Mouse (Mus musculus) stomach, embryonic 16.5 days (tissue): ENCODE data around the gene Strip2. TPM values are rescaled to one million over a fixed set of nuclear protein-coding genes. Genes with fewer than 3 reads are reported as not detected.

ENCODE experiments used
- ATAC-seq: fragments of 200-750 bp; cut with Nextera tagmentation; 2 replicates; pipeline ENCODE4 v1.8.0; 2017; ENCODE audit warnings: moderate number of reproducible peaks, moderate TSS enrichment; ENCODE audit not compliant: insufficient read depth, low FRiP score
- H3K27ac ChIP-seq: fragments of 300-500 bp; sonication (generic); 2 replicates; pipeline ENCODE4 v1.5.1; 2014; ENCODE audit warnings: low read length
- H3K27me3 ChIP-seq: fragments of 300-500 bp; sonication (generic); 2 replicates; pipeline ENCODE4 v1.6.1; 2014; ENCODE audit warnings: low read length, control low read depth, mixed read lengths; ENCODE audit not compliant: control insufficient read depth, insufficient read depth
- H3K36me3 ChIP-seq: fragments of 300-500 bp; sonication (generic); 2 replicates; pipeline ENCODE4 v1.6.1; 2014; ENCODE audit warnings: low read length; ENCODE audit not compliant: control insufficient read depth, insufficient read depth
- H3K4me1 ChIP-seq: fragments of 300-500 bp; sonication (generic); 2 replicates; pipeline ENCODE4 v1.6.1; 2014; ENCODE audit warnings: low read length, control low read depth, mixed read lengths; ENCODE audit not compliant: control insufficient read depth, insufficient read depth
- H3K4me2 ChIP-seq: fragments of 300-500 bp; sonication (generic); 2 replicates; pipeline ENCODE4 v1.6.1; 2014; ENCODE audit warnings: low read depth, low read length, mixed read lengths
- H3K4me3 ChIP-seq: fragments of 300-500 bp; sonication (generic); replicated peaks from 2 replicates; pipeline ENCODE4 v1.5.1; 2014; ENCODE audit warnings: mild to moderate bottlenecking, low read length
- H3K9ac ChIP-seq: fragments of 300-500 bp; sonication (generic); 2 replicates; pipeline ENCODE4 v1.6.1; 2014; ENCODE audit warnings: low read length
- H3K9me3 ChIP-seq: fragments of 300-500 bp; sonication (generic); replicated peaks from 2 replicates; pipeline ENCODE4 v1.6.1; 2016; ENCODE audit warnings: low read length, control low read depth; ENCODE audit not compliant: control insufficient read depth
- WGBS: fragments of 180-500 bp; shearing (Covaris S2); extraction: QIAGEN DNeasy Blood & Tissue Kit; methylation state at CpG from one replicate; pipeline ENCODE4 v1.1.7; 2014; 5-methylcytosine and 5-hydroxymethylcytosine counted together
- polyA plus RNA-seq: library from polyadenylated mRNA; unstranded; fragments of >200 nt; fragmentation: Nextera tagmentation; extraction: Ambion mirVana; gene quantifications from 2 replicates; pipeline ENCODE4 v1.2.1, GENCODE M21; 2015

The Strip2 gene
- polyA plus RNA-seq, 1 experiment from 2014 or later: 0.37 TPM

DNA sequence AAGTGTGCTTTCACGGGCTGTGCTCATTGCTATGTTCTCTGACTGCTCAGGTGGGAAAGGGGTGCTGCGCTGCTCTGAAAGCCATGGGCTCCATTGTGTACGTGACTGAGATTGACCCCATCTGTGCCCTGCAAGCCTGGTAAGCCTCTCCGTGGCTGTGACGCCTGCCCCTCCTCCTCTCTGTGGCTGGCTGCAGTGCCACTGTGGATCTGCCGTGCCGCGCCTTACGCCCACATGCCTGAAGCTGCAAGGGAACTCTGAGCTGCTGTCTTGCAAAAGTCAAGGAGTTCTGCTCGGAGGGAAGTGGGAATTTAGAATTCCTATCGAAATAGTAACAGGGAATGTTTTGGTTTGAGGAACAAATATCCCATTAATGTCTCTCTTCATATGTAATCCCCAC lies 25.7 kb upstream of the Strip2 start:
- Histone ChIP-seq H3K4me2 (no peak overlapping the region), H3K36me3 (no peaks in the 10 kb centered on the region), H3K27ac (no peak overlapping the region), H3K4me3 (no peak overlapping the region), H3K27me3 (no peaks in the 10 kb centered on the region), H3K9me3 (no peaks in the 10 kb centered on the region), H3K9ac (no peak overlapping the region), H3K4me1 (no peaks in the 10 kb centered on the region)
- no peak for ATAC-seq
- WGBS: 60% methylated on average over 11 of the region's 11 CpGs

GRCm38 (mm10) chr6:29896976-29897375 lies 19.8 kb upstream of the Strip2 start:
- H3K27ac ChIP-seq: no peak overlapping the region
- no peaks in the 10 kb centered on the region for H3K27me3 ChIP-seq
- ATAC-seq: no peak
- no peaks in the 10 kb centered on the region for H3K4me1 ChIP-seq
- WGBS: 92% methylated on average over 3 of the region's 3 CpGs
- no peak overlapping the region for H3K4me3 ChIP-seq
- H3K9ac ChIP-seq: no peak overlapping the region
- H3K36me3 ChIP-seq: no peaks in the 10 kb centered on the region
- H3K4me2 ChIP-seq: no peak overlapping the region
- no peaks in the 10 kb centered on the region for H3K9me3 ChIP-seq

DNA sequence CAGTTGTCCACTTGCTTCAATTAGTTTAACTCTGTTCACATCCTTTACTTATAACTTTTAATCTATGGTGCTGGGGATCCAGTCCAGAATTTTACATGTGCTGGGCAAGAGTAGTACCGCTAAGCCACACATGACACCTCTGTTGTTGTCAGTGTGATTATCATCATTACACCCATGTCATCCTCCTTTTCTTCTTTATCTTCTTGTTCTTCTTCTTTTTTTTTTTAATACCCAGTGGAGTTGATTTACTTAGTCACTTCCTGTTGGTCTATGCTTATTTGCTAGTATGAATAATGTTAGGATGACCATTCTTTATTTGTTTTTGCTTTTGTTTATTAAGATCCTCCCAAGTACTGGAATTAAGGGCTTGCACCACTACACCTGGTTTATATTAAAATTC lies 15.4 kb upstream of the Strip2 start:
- H3K9me3 ChIP-seq: no peaks in the 10 kb centered on the region
- no peak overlapping the region for H3K27ac ChIP-seq
- no peaks in the 10 kb centered on the region for H3K4me1 ChIP-seq
- H3K4me3 ChIP-seq: no peak overlapping the region
- no peak overlapping the region for H3K4me2 ChIP-seq
- no peak overlapping the region for H3K9ac ChIP-seq
- 92% methylated on average over 1 of the region's 1 CpGs for WGBS
- no peak for ATAC-seq
- H3K36me3 ChIP-seq: no peaks in the 10 kb centered on the region
- no peaks in the 10 kb centered on the region for H3K27me3 ChIP-seq

DNA sequence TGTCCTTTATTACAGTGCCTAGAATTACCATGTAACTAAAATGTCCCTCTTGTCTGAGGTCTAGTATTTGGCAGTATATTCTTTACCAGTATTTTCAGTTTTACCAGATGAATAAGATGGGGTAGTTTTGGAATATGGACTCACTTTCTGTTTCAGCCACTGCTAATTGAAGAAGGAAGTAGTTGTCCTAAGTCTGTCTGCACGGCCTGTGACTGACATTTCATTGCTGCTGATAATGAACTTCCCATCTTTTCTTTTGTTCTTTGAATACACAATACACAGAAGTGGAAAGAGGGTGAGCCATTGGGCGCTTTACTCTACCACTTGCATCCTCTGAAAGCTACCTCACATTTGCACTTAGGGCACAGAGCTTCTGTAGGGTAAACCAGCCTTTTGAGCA lies 14.6 kb upstream of the Strip2 start:
- H3K9me3 ChIP-seq: no peaks in the 10 kb centered on the region
- ATAC-seq: no peak
- no peak overlapping the region for H3K9ac ChIP-seq
- WGBS: 77% methylated on average over 2 of the region's 2 CpGs
- H3K4me2 ChIP-seq: no peak overlapping the region
- no peaks in the 10 kb centered on the region for H3K4me1 ChIP-seq
- no peaks in the 10 kb centered on the region for H3K36me3 ChIP-seq
- no peak overlapping the region for H3K27ac ChIP-seq
- H3K4me3 ChIP-seq: no peak overlapping the region
- no peaks in the 10 kb centered on the region for H3K27me3 ChIP-seq

DNA sequence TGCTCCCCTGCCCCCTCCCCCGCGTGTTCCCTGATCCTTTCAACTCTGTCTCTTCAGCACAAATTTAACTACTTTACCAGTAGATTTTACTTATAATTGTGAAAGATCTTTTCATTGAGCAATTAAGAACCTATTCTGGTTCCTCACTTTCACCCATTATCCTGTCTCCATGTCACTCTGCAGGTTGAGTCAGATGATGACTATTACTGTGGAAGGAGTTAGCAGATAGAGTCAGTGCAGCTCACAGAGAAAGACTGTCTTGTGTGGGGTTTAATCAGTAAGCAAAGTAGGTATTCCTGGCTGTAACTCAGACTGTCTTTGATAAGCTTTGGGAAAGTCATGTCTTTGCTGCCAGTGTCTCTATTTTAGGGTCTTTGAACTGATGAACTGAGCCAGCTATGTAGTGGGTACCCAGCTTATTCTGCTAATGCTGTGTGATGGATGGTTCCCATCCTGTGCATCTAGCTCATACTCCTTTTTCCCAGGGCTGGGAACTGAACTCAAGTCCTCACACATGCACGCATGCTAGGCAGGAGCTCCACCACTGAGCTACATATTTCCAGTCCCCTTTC lies 13.4 kb upstream of the Strip2 start:
- Histone ChIP-seq H3K36me3 (no peaks in the 10 kb centered on the region), H3K4me1 (no peaks in the 10 kb centered on the region), H3K4me2 (no peak overlapping the region), H3K27me3 (no peaks in the 10 kb centered on the region), H3K27ac (no peak overlapping the region), H3K4me3 (no peak overlapping the region), H3K9ac (no peak overlapping the region), H3K9me3 (no peaks in the 10 kb centered on the region)
- no peak for ATAC-seq
- 88% methylated on average over 3 of the region's 3 CpGs for WGBS

DNA sequence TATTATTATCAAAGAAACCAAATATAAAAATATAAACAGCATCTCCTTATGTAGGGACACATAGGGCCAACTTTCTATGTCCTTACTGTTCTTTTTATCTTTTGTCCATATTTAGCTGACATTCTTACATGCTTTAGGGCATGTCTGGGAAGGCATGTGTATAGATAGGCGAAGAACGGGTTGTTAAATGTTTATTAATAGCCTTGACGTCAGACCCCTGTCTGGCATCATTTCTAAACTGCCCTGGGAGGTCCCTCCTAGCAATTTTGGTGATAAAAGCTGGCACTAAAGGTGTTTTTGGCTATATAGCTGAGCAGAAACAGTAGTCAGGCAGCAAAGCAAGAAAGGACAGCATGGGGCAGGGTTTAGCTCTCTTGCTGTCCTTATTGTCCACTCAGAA lies 12.5 kb upstream of the Strip2 start:
- 59% methylated on average over 3 of the region's 3 CpGs for WGBS

GRCm38 (mm10) chr6:29910631-29911030 lies 6.2 kb upstream of the Strip2 start:
- no peak for ATAC-seq
- Histone ChIP-seq H3K4me1 (no peaks in the 10 kb centered on the region), H3K4me3 (no peak overlapping the region), H3K9me3 (no peaks in the 10 kb centered on the region), H3K27me3 (no peaks in the 10 kb centered on the region; the same call in 1 of the 2 replicates), H3K36me3 (no peaks in the 10 kb centered on the region), H3K27ac (no peak overlapping the region), H3K9ac (no peak overlapping the region), H3K4me2 (no peak overlapping the region)
- 77% methylated on average over 3 of the region's 3 CpGs for WGBS

More for the DNA sequence above, 12.5 kb upstream of the Strip2 start:
- no peaks in the 10 kb centered on the region for H3K36me3 ChIP-seq
- no peak overlapping the region for H3K4me2 ChIP-seq
- no peaks in the 10 kb centered on the region for H3K4me1 ChIP-seq
- H3K9ac ChIP-seq: no peak overlapping the region
- no peaks in the 10 kb centered on the region for H3K27me3 ChIP-seq
- no peak overlapping the region for H3K4me3 ChIP-seq
- no peaks in the 10 kb centered on the region for H3K9me3 ChIP-seq
- no peak for ATAC-seq
- no peak overlapping the region for H3K27ac ChIP-seq

- no peaks in the 10 kb centered on the region for H3K9me3 ChIP-seq
- 25% methylated on average over 1 of the region's 1 CpGs for WGBS
- H3K27me3 ChIP-seq: peaks cover 7% of the 10 kb centered on the region
- no peak for ATAC-seq
- no peak overlapping the region for H3K4me2 ChIP-seq
- no peaks in the 10 kb centered on the region for H3K4me1 ChIP-seq
- H3K9ac ChIP-seq: no peak overlapping the region
- H3K27ac ChIP-seq: no peak overlapping the region
- H3K4me3 ChIP-seq: no peak overlapping the region
- H3K36me3 ChIP-seq: no peaks in the 10 kb centered on the region
These were observed 3.1 kb upstream of the Strip2 start for GRCm38 (mm10) chr6:29913673-29914072.

DNA sequence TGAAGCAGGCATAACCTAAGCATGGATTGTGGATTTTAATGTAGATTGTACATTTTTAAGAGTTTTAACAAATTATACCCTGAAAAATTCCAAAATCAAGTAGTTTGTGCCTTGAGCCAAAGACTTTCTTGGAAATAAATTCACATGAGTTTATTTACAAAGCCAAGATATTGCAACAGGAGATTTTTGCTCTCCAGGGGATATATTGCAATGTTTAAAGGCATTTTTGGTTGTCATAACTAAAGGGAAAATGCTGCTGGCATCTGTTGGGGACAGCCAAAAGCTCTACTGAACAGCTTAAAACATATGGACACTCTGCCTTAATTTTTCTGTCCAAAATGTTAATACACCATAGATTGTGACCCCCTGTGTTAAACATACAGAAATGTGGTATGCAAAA lies 2.7 kb upstream of the Strip2 start:
- Histone ChIP-seq H3K27me3 (peaks cover 7% of the 10 kb centered on the region), H3K4me2 (no peak overlapping the region), H3K36me3 (no peaks in the 10 kb centered on the region), H3K9ac (no peak overlapping the region), H3K27ac (no peak overlapping the region), H3K4me3 (no peak overlapping the region), H3K4me1 (no peaks in the 10 kb centered on the region), H3K9me3 (no peaks in the 10 kb centered on the region)
- no peak for ATAC-seq

DNA sequence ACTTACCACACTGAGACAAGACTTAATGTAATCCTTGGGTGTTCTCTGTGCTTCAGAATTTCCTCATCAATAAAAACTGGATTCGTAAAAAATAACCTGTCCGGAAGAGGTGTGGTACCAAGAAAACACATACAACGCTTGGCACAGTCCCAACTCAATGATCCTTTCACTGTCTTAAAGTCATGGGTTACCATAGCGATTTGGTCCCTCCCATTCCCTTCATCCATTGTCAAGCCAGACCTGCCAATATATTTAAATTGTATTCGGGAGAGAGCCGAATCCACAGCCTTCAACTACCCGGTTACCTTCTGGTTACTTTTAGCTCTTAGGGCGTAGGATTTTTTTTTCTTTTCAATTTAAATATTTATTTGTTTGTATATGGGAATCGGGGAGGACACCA lies 976 bp upstream of the Strip2 start:
- Histone ChIP-seq H3K36me3 (no peaks in the 10 kb centered on the region), H3K27me3 (peaks cover 7% of the 10 kb centered on the region), H3K4me3 (no peak overlapping the region), H3K4me2 (peak overlapping the region; percentile 97; the same call in 1 of the 2 replicates), H3K9ac (no peak overlapping the region), H3K27ac (no peak overlapping the region), H3K9me3 (no peaks in the 10 kb centered on the region), H3K4me1 (no peaks in the 10 kb centered on the region)
- WGBS: 45% methylated on average over 9 of the region's 9 CpGs
- no peak for ATAC-seq
